Mouse (Mus musculus) R1 (cell line): Measurements from ENCODE around the gene Stk32b.

ENCODE experiments used
- DNase-seq: peaks from one replicate; pipeline ENCODE4 v3.0.0-alpha.2; 2018; ENCODE audit warnings: low read depth, low spot score

Stk32b gene

DNA sequence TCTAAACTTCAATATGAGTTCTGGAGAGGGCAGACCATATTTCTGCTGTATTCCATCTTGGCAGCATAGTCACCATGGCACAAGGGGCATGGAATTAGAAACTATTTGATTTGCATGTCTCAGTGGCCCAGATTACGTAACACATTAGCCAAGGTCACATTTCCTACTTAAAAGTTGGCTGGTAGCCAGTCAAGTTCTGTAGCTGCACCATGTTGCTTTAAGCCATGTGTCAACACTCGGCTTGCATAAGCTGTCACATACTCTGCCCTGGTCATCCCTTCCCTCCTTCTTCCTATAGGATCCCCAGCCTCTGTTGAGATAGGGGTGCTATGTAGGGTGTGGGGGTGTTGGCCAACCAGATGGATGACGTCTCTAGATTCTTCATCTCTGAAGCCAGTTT, 196.5 kb downstream of the Stk32b start:
- DNase-seq, result no peak

DNA sequence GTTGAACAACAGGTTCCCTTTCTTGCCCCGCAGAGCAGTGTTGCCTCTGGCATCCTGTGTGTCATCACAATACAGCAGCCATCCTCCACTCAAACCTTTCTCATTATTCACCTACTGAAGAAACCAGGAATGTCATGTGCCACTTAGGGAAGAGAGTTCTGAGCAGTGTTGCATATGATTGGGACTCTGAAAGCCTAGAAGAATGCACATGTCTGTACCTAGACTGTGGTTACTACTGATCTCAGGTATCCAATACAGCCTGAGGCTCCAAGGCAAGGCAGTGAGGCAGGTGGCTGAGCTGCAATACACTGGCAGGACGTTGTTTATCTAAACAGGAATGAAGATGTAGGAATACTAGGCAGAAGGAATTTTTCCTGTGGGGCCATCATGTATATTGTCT, 204.5 kb downstream of the Stk32b start:
- DNase-seq, result no peak

DNA sequence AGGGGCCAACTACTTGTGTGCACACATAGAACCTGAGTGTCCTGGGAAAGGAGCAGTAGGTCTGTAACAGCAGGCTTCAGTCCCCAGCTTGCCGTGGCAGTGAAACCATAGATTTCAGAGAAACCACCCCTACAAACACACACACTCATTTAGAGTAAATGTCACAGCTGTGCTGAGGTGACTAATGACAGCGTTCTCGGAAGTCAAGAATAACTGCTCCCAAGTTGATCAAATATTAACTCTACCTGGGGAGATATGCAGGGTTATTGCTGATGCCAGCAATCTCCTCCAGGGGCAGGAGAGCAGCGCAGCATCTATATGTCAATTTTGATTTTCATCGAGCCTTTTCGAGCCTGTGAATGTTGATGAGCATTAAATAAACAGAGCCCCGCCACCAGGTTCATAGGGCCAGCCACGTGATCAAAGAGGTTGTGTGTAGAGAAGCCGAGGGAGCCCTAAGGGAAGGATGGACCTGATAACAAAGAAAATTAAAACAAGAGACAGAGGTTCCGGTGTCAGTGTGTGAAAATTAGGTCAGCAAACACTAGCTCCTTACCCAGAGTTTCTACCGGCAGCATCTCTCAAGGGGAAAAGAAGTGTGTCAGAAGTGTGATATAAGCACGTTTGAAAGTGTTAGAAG, 210.0 kb downstream of the Stk32b start:
- no peak for DNase-seq

DNA sequence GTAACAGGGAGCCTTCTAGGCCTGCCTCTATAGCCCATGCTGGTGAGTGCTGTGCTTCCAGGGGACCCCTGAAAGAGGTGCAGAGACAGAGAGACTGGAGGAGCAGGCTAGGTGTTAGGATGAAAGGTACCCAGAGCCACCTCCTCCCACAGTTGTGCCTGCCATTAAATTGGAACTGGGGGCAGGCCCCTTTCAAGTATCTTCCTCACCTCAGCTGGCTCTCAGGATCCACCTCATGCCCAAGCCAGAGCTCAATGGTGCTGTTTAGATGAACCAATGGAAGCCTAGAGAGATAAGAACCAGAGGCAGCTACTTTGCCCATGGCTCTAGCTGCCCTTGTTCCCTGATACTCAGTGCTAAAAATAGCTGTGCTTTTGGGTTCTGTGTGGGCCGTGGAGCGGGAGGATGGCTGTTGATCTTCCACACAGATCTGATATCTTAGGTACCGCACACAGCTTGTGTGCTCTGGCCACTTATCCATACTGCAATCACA, 221.9 kb downstream of the Stk32b start:
- no peak for DNase-seq

DNA sequence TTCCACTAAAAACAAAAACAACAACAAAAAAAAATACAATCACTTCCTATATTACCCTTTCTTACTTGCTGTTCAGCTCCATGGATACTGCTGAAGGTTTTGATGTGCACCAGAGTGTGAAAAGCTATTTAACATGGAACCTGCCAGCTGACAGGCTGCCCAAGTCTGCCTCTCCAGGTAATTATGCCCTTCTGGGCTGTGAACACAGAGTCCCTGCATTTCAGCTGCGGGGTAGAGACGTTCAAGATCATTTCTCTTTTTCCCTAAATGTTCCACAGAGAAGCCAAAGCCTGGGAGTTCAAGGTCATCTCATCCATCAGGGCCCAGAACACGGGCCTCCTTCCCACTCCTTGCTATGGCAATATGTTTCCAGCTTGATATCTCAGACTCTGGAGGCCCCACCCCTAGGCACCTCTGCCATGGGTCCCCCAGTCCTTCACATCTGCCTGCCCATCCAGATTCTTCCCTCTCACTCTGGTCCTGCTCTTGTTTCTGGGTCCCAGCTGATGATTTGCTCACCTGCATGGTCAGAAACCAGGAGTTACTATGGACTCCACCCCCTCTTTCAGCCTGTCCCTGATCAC, 244.9 kb downstream of the Stk32b start:
- no peak for DNase-seq

GRCm38 (mm10) chr5:37471584-37471983, 245.4 kb downstream of the Stk32b start:
- no peak for DNase-seq

DNA sequence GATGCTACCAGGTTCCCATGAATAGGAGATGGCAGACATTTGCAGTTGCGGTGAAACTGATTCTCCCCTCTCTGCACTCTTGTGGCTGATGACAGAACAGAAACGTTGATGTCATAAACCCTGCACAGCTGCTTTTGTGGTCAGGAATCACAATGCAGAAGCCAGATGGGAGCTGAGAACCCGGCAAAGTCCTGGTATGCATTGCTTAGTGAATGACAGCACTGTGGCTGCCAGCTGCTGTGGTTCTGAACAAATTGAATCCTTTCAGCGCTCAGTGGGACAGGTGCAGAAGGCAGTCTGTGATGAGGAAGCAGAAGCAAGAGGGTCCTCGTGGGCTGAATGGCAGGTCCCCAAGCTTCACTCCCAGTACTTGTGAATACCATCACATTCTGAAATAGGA, 247.9 kb downstream of the Stk32b start:
- no peak for DNase-seq

DNA sequence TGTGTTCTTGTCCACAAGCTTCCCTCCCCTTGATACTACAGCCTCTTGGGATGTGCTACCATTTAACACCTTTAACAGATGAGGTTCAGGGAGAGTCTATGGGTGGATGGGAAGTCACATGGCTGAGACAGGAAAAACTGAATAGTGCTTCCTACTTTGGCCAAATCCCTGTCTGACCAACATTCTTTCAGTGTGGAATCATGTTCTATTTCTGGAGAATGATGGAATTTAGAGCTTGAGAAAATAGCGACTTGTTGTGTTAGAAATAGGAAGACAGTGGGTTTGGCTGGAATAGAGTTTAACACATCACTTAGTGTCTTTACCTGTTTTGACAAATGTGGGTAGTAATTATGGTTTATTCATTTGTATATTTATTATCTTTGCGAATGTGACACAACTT, 249.3 kb downstream of the Stk32b start:
- DNase-seq, result no peak

- DNase-seq, result no peak
Observed at GRCm38 (mm10) chr5:37465461-37465860, 251.5 kb downstream of the Stk32b start.

GRCm38 (mm10) chr5:37458236-37458635, 258.7 kb downstream of the Stk32b start:
- DNase-seq, result no peak

- no peak for DNase-seq
Observed at GRCm38 (mm10) chr5:37457831-37458230, 259.1 kb downstream of the Stk32b start.

- no peak for DNase-seq
Observed at GRCm38 (mm10) chr5:37457191-37457590, 259.8 kb downstream of the Stk32b start.

DNA sequence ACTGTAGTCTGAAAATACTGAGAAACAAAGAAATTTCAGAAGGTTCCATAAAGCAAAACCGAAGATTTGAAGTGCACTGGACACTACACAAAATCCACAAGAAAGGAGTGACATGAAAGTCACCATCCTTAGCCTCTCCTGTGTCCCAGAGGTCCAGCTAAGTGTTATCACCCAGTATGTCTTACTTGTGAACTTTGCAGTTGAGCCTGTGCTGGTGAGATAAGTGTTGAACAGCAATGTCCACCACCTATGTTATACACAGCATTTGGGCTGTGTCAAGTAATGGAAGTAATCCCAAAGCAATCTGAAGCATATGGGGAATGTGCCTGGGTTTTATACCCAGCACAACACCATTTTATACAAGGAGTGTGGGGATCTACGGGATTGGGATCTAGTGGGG, 260.4 kb downstream of the Stk32b start:
- DNase-seq, result no peak

DNA sequence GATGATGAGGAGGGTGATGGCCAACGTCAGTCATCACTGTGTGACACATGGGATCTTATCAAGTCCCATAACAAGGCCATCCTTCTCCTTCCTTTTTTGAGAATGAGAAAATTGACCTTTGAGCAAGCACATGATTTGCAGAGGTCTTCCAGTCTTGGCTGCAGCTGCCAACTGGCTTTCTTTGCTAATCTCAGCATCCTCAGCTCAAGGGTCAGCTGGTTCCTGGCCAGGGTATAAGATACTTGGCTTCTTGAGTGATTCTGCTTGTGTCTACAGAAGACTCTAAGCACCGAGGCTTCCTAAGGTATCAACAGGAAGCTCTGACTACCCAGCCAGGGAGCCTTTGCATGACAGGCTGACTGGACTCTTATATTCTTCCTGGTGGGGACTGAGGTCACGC, 269.4 kb downstream of the Stk32b start:
- no peak for DNase-seq

DNA sequence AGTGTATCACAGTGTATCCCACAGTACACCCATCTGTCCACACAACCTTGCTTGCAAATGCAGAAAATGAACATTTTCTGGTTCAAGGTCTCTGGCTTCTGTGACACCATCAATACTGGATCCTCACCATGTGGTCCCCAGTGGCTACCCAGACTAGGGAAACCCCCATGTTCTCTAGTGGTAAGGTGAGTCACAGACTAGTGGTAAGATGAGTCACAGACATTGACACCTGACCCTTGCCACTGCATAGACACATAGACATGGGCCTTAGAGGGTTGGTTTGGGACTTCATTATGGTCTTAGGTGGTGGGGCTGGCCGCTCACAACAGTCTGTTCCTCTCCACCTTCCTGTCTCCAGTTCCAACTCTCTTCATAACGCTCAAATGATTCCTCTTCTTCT, 274.2 kb downstream of the Stk32b start:
- DNase-seq, result no peak

- no peak for DNase-seq
Observed at GRCm38 (mm10) chr5:37435417-37435816, 281.6 kb downstream of the Stk32b start.

GRCm38 (mm10) chr5:37427210-37427609, 289.8 kb downstream of the Stk32b start:
- no peak for DNase-seq

DNA sequence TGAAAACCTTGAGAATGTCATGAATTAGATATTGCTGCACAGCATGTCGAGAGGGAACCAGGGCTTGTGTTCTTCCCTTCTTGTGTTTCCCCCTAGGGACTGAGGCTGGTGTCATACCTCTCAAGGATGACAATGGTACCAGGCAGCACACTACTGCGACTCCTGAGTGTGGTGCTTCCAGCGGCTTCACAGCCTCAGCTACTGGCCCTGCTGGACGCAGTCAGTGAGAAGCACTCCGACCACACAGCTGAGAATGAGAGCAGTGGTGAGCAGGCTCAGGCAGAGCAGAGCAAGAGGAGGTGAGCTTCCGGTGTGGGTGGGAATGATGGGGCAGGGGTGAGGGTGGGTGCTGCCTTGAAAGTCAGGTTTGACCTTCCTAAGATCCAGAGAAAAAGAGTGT, 297.9 kb downstream of the Stk32b start:
- DNase-seq, result no peak
